Mouse (Mus musculus) kidney, adult 9 months (tissue): ENCODE data around the gene Sap30bp.

Experiments
- DNase-seq: peaks from one replicate; pipeline ENCODE4 v3.0.0; 2022

The Sap30bp gene

DNA sequence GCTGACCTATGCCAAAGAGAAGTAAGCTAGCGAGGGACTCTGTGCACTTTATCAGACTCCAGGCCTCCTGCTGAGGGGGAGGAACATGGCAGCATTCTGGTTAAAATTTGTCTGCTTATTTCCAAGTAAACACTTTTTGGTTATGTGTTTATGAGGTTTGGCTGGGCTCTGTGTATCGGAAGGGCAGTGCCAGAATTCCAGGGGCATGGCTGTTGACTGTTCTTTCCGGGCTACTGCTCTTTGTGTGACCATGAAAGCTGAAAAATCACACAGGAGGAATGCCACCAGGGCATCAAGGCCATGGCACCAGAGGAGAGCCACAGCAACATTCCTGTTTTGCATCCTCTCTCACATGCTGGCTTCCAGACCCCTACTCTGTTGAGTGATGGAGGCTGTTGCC lies 27.0 kb upstream of the Sap30bp start:
- peak; percentile 84 for DNase-seq

DNA sequence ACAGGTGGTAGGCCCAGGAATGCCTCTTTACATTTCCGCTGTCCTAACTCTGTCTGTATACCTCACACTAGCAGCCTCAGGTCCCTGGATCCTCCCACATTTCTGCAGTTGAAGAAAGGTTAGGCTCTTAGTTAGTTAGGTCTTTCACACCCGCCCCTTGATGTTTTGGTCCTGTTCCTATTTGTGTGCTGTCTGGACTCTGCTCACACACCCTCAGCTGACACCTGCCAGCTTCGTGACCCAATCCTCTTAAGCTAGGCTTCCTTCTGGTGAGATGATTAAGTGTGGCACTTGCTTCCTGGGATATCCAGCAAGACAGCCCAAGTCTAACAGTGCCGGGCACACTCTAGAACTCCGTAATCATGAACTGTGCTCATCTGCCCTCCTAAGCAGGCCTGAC lies 26.6 kb upstream of the Sap30bp start:
- peak; percentile 73 for DNase-seq

- DNase-seq = peak; percentile 31
Measured at GRCm38 (mm10) chr11:115911134-115911561, 21.9 kb upstream of the Sap30bp start.

DNA sequence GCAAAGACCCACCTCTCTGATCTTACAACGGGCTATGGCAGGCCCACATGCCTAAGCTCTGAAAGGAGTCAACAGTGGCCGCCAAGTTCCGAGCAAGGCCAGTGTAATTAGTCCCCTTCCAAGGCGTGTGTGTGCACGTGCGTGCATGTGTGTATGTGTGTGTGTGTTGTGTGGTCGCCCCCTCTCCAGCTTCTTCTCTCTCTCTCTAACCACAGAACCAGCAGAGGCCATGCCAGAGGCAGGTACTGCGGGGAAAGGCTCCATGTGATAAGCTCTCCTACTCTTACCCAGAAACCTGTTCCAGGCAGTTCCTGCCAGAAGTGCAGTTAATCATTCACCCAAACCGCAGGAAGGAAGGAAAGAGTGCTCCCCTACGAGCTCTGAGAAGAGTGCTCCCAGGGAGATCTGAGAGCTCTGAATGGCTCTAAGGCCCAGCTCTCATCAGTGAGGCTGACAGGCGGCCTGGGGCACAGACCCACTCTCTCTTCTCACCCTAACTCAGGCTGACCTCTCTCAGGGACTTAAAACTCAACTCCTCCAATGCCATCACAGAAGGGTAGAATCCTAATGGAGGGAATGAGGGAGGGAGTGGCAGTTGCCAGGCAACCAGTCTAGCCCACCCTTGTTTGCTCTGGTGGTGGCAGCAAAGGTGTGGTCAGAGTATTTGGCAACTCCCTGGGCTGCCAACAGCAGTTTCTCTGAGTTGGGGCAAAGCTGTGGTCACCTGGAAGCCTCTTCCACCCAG lies 21.3 kb upstream of the Sap30bp start, which contains the start of gene Smim6:
Smim6 (plus strand) TSS at position 386 of the 745 bp plus-strand sequence.
- DNase-seq = peak; percentile 89

- no peak for DNase-seq
Measured at GRCm38 (mm10) chr11:115916579-115916978, 16.5 kb upstream of the Sap30bp start.

GRCm38 (mm10) chr11:115918637-115919036 lies 14.4 kb upstream of the Sap30bp start:
- no peak for DNase-seq

DNA sequence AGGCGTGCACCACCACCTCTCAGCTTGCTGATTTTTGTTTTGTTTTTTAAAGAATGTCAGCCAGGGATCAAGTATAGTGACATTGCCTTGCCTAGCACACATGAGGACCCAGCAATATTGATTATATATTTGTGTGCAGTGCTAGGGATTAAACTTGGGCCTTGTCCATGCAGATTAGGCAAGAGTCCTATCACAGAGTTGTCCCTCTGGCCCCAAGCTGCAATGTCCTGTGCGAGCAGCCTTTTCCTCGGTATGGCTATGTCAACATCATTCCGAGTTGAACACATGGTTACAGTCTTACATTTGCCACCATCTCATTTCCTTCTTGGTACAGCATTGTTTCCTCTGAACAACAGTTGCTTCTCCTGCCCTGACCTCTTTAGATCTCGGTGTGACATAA lies 14.0 kb upstream of the Sap30bp start:
- no peak for DNase-seq

DNA sequence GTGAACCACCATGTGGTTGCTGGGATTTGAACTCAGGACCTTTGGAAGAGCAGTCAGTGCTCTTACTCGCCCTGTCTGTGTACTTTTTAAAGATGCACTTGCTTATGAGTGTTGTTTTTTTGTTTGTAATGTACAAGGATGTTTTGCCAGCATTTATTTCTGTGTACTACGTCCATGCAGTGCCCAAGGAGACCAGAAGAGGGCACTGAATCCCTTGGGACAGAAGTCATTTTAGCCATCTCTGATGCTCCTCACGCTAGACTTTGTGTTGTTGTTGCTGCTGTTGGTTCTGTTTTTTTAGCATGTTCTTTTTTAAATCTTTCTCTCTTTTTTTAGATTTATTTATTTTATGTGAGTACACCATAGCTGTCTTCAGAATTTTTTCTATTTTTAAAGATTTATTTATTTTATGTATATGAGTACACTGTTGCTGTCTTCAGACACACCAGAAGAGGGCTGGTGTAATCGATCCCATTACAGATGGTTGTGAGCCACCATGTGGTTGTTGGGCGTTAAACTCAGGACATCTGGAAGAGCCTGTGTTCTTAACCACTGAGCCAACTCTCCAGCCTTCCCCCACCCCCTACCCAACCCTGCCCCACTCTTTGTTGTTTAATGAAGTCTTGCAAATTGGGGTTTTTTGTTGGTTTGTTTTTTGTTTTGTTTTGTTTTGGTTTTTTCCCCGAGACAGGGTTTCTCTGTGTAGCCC lies 12.8 kb upstream of the Sap30bp start:
- peak; percentile 78 for DNase-seq

DNA sequence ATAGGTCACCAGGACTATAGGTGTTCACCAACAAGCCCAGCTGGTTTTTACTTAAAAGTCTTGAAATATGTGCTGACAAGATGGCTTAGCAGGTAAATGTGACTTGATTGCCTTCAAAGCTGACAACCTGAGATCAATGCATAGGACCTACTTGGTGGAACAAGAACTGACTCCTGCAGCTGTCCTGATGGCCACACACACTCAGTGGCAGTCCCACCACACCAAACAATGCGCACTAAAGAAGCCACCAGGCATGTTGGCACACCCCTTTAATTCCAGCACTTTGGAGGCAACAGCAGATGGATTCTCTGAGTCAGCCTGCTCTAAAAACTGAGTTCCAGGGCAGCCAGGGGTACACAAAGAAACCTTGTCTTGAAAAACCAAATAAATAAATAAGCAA lies 11.1 kb upstream of the Sap30bp start:
- no peak for DNase-seq

GRCm38 (mm10) chr11:115929031-115929430 lies 4.1 kb upstream of the Sap30bp start:
- DNase-seq = no peak

DNA sequence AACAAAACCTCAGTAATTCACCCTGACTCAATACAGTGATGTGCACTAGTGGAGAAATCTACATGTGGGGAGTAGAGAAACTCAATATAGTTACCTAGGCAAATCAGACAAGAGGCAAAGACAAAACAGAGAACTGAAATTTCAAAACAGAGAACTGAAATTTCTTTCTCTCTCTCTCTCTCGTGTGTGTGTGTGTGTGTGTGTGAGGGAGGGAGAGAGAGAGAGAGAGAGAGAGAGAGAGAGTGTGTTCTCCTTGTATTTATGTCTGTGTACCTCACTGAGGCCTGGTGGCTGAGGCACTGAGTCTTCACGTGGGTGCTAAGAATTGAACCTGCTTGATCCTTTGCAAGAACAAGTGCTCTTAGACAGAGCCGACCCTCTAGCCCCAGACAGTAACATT lies 3.3 kb upstream of the Sap30bp start:
- DNase-seq = no peak

- DNase-seq = no peak
Measured at GRCm38 (mm10) chr11:115931235-115931634, 1.8 kb upstream of the Sap30bp start.

DNA sequence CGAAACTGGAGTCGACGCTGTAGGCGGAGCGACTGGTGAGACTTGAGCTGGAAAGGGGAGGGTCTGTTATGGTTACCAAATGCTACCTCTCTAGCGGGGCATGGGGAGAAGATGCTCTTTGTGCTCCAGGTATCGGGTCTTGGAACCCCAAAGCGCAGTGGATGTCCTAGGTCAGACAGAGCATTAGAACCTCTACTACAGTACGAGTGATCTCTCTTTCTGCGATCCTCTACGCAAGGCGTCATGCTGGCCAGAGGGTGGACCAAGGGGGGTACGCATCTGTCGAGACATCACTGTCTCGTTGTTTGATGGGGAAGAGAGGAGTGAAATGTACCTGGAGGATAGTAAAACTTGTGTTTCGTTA lies 647 bp downstream of the Sap30bp start:
- DNase-seq = no peak

DNA sequence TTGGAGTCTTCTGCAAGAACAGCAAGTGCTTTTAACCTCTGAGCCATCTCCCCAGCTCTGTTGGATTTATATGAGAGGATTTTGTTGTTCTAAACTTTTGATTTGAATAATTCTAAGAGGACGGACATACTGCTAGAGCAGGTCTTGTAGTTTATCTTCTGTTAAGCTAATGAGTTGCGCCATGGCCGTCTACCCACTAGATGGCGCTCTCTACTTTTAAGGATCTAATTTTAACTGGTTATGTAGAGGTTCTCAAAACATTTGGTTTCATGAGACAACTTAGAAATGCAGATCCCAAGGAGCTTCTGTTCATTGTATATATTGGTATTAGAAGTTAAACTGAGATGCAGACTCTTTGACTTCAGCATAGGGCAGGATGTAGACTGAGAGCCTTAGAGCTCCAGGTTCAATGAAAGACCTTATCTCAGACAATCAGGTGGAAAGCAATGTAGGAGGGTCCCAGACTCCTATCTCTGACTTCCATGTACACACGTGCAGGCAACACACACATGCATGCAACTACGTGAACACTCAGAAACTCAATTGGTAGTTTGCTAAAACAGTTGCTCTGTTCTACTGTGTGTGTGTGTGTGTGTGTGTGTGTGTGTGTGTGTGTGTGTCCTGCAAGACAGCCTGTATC lies 6.7 kb downstream of the Sap30bp start:
- peak; percentile 88 for DNase-seq

GRCm38 (mm10) chr11:115941980-115942379 lies 8.9 kb downstream of the Sap30bp start:
- DNase-seq = no peak

GRCm38 (mm10) chr11:115945247-115945646 lies 12.2 kb downstream of the Sap30bp start:
- DNase-seq = no peak

DNA sequence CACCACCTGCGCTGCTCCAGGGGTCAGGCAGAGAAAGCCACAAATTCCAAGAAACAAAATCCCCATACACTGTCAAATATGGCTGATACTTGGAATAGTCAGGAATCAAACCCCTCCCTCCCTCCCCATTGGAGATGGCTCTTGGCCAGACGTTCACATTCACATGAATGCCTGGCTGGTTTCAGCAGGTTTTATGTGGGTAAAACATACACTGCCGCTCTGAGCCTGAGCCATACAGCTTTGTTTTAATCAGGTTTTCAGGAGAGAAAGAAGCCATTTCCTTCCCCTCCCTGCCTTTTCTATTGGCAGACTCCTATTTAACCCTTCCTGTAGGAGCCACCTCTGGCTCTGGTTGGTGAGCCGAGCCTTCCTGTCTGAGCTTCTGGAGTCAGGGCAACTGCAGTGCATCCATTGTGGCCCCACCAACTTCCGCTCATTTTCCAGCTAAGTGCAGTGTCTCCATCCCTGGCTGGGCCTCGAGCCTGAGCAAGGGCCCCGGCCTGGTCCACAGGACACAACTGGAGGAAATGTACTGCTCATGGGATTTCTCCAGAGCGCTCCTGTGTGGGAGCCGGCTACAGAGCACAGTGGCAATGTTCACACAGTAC lies 13.2 kb downstream of the Sap30bp start:
- peak; percentile 29 for DNase-seq

- no peak for DNase-seq
Measured at GRCm38 (mm10) chr11:115948316-115948715, 15.2 kb downstream of the Sap30bp start.

GRCm38 (mm10) chr11:115950719-115951118 lies 17.6 kb downstream of the Sap30bp start:
- DNase-seq = no peak

- DNase-seq = no peak
Measured at GRCm38 (mm10) chr11:115954712-115955111, 21.6 kb downstream of the Sap30bp start.

DNA sequence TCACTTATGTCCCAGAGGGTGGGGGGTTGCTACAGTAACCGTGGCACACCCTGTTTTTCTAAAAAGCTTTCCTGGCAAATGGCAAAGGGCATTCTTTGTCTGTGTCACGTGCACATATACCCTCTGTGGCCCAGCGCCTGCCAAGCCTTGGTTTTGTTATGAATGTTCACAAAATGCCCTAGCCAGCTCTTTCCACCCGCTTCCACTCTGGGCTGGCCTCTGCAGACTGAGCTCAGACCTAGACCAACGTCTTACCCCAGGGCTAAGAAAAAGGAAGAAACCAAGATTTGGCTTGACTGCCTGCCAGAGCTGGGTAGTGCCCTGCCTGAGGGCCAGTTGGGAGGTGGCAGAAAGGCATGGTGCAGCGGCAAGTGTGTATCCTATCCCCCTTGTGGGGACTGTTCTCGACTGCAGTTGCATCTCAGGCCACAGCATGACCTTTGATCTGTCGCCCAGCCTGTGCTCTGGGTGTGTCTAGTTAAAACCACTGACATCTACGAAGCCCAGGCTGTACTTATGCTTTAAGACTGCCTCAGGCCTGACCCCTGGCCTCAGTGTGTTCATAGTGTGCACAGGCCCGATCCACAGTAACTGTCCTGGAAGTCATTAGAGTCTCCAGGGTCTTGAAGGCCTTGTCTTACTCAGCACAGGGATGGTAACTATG lies 22.2 kb downstream of the Sap30bp start:
- DNase-seq = peak; percentile 62

DNA sequence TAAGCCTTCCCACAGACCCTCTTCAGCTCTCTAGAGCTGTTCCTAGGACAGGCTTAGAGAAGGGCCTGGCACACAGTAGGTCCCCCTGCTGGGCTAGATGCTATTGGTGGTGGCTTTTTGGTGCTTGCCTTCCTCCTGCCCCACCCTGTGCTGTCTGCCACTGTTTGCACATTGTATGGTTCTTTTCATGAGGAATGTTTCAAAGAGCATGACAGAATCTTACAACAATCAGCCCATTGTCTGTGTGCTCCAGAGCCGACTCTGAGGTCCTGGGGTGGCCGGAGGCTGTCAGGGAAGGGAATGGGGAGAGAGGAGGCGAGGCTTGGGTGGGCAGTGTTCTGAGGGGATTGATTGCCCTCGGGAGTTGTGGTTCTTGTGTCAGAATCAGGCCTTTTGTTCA lies 23.4 kb downstream of the Sap30bp start:
- DNase-seq = no peak

DNA sequence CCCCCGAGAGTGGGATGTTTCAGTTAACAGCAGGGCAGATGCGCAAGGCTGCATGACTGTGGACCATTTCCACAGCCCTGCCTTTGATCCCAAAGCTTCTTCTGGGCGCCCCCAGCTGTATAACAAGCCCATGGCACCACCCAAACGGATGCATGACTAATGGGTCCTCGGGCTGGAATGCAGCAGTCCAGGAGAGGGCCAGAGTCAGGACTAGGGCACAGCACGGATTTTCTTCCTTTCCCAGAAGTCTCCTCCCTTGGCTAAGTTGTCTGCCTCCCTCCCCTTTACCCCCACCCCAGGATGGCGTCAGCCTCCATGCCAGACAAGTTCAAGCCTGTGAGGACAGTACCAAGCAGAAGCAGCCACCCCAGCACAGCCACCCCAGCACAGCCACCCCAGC lies 24.9 kb downstream of the Sap30bp start:
- no peak for DNase-seq
